Mouse (Mus musculus): ENCODE data around the gene Agap2. TPM values are rescaled to one million over a fixed set of nuclear protein-coding genes. Genes with fewer than 3 reads are reported as not detected.

The Agap2 gene
- polyA plus RNA-seq, 1 experiment from 2014 or later = 0.88 TPM

- Histone ChIP-seq H3K27ac (ENCODE audit: low read depth) (no peak within 1 kb of the TSS), H3K36me3 (replicated peaks; ENCODE audit: insufficient read depth, low read length) (peaks cover 3% of the 10 kb centered on the region; the same call in 1 of the 2 replicates), H3K4me1 (ENCODE audit: insufficient read depth) (peaks cover 13% of the 10 kb centered on the region), H3K9ac (replicated peaks) (no peak within 1 kb of the TSS), H3K27me3 (ENCODE audit: insufficient read depth, low read length) (peaks cover 44% of the 10 kb centered on the region), H3K9me3 (ENCODE audit: low read length) (no peaks in the 10 kb centered on the region), H3K4me3 (ENCODE audit: low read depth, low read length) (peak within 1 kb of the TSS; percentile 17; the same call in 1 of the 2 replicates), H3K4me2 (ENCODE audit: low read depth, low read length) (peak within 1 kb of the TSS; percentile 48)
- DNase-seq (no peak), ATAC-seq (no peak)
- WGBS (ENCODE audit: insufficient replicate concordance) = 31% methylated on average over 5 of the region's 5 CpGs
- TF ChIP-seq EP300 (IDR thresholded peaks at IDR 0.05; ENCODE audit: low read depth) (no peak), CTCF (IDR thresholded peaks at IDR 0.05; ENCODE audit: low read depth) (no peak)
Observed at GRCm38 (mm10) chr10:127047954-127048353, 27.1 kb upstream of the Agap2 start, which contains the start of gene Cyp27b1. Gene Cyp27b1, plus strand, starts transcription at chr10:127048250.

- WGBS (ENCODE audit: insufficient replicate concordance) = 6% methylated on average over 35 of the region's 35 CpGs
- H3K4me2 ChIP-seq (ENCODE audit: low read depth, low read length) = peak overlapping the region; percentile 48
Observed at GRCm38 (mm10) chr10:127048608-127049394, 26.3 kb upstream of the Agap2 start.

GRCm38 (mm10) chr10:127049395-127050118, 25.5 kb upstream of the Agap2 start:
- peak overlapping the region; percentile 48 for H3K4me2 ChIP-seq (ENCODE audit: low read depth, low read length)
- DNase-seq = peak; percentile 20
- no peak overlapping the region for H3K27ac ChIP-seq (ENCODE audit: low read depth)
- WGBS (ENCODE audit: insufficient replicate concordance) = 7% methylated on average over 29 of the region's 29 CpGs
- TF ChIP-seq EP300 (IDR thresholded peaks at IDR 0.05; ENCODE audit: low read depth) (no peak), CTCF (IDR thresholded peaks at IDR 0.05; ENCODE audit: low read depth) (peak; percentile 43)
- no peak overlapping the region for H3K9ac ChIP-seq (replicated peaks)
- H3K4me3 ChIP-seq (ENCODE audit: low read depth, low read length) = peak overlapping the region; percentile 17
- H3K27me3 ChIP-seq (ENCODE audit: insufficient read depth, low read length) = peaks cover 46% of the 10 kb centered on the region
- no peaks in the 10 kb centered on the region for H3K9me3 ChIP-seq (ENCODE audit: low read length)
- ATAC-seq = peak; percentile 26; the same call in 1 of the 2 replicates
- peaks cover 12% of the 10 kb centered on the region for H3K4me1 ChIP-seq (ENCODE audit: insufficient read depth)
- H3K36me3 ChIP-seq (replicated peaks; ENCODE audit: insufficient read depth, low read length) = peaks cover 3% of the 10 kb centered on the region; the same call in 1 of the 2 replicates

More at GRCm38 (mm10) chr10:127048608-127049394, 26.3 kb upstream of the Agap2 start:
- peaks cover 12% of the 10 kb centered on the region for H3K4me1 ChIP-seq (ENCODE audit: insufficient read depth)
- no peak overlapping the region for H3K27ac ChIP-seq (ENCODE audit: low read depth)
- H3K9me3 ChIP-seq (ENCODE audit: low read length) = no peaks in the 10 kb centered on the region
- no peak for DNase-seq
- no peak for ATAC-seq
- TF ChIP-seq EP300 (IDR thresholded peaks at IDR 0.05; ENCODE audit: low read depth) (no peak), CTCF (IDR thresholded peaks at IDR 0.05; ENCODE audit: low read depth) (no peak)
- peak overlapping the region; percentile 17; the same call in 1 of the 2 replicates for H3K4me3 ChIP-seq (ENCODE audit: low read depth, low read length)
- peaks cover 46% of the 10 kb centered on the region for H3K27me3 ChIP-seq (ENCODE audit: insufficient read depth, low read length)
- H3K36me3 ChIP-seq (replicated peaks; ENCODE audit: insufficient read depth, low read length) = peaks cover 3% of the 10 kb centered on the region; the same call in 1 of the 2 replicates
- no peak overlapping the region for H3K9ac ChIP-seq (replicated peaks)

GRCm38 (mm10) chr10:127050119-127050474, 25.0 kb upstream of the Agap2 start:
- DNase-seq (no peak), ATAC-seq (peak; percentile 14; the same call in 1 of the 2 replicates)
- no peak overlapping the region for H3K4me3 ChIP-seq (ENCODE audit: low read depth, low read length)
- WGBS (ENCODE audit: insufficient replicate concordance) = 7% methylated on average over 10 of the region's 10 CpGs
- H3K27ac ChIP-seq (ENCODE audit: low read depth) = no peak overlapping the region
- H3K4me2 ChIP-seq (ENCODE audit: low read depth, low read length) = no peak overlapping the region
- H3K9me3 ChIP-seq (ENCODE audit: low read length) = no peaks in the 10 kb centered on the region
- H3K36me3 ChIP-seq (replicated peaks; ENCODE audit: insufficient read depth, low read length) = no peaks in the 10 kb centered on the region; the same call in 1 of the 2 replicates
- H3K4me1 ChIP-seq (ENCODE audit: insufficient read depth) = peaks cover 12% of the 10 kb centered on the region
- no peak overlapping the region for H3K9ac ChIP-seq (replicated peaks)
- TF ChIP-seq CTCF (IDR thresholded peaks at IDR 0.05; ENCODE audit: low read depth) (no peak), EP300 (IDR thresholded peaks at IDR 0.05; ENCODE audit: low read depth) (no peak)
- H3K27me3 ChIP-seq (ENCODE audit: insufficient read depth, low read length) = peaks cover 51% of the 10 kb centered on the region

- 68% methylated on average over 4 of the region's 4 CpGs for WGBS (ENCODE audit: insufficient replicate concordance)
- H3K9me3 ChIP-seq (ENCODE audit: low read length) = no peaks in the 10 kb centered on the region
- no peak overlapping the region for H3K4me2 ChIP-seq (ENCODE audit: low read depth, low read length)
- DNase-seq (no peak), ATAC-seq (no peak)
- TF ChIP-seq CTCF (IDR thresholded peaks at IDR 0.05; ENCODE audit: low read depth) = no peak
- TF ChIP-seq EP300 (IDR thresholded peaks at IDR 0.05; ENCODE audit: low read depth) = no peak
- H3K27ac ChIP-seq (ENCODE audit: low read depth) = no peak overlapping the region
- H3K4me1 ChIP-seq (ENCODE audit: insufficient read depth) = peaks cover 11% of the 10 kb centered on the region
- H3K4me3 ChIP-seq (ENCODE audit: low read depth, low read length) = no peak overlapping the region
- H3K36me3 ChIP-seq (replicated peaks; ENCODE audit: insufficient read depth, low read length) = no peaks in the 10 kb centered on the region
- H3K9ac ChIP-seq (replicated peaks) = no peak overlapping the region
- H3K27me3 ChIP-seq (ENCODE audit: insufficient read depth, low read length) = peaks cover 47% of the 10 kb centered on the region
Observed at GRCm38 (mm10) chr10:127054646-127055045, 20.4 kb upstream of the Agap2 start.

GRCm38 (mm10) chr10:127055406-127055805, 19.7 kb upstream of the Agap2 start:
- no peak overlapping the region for H3K4me2 ChIP-seq (ENCODE audit: low read depth, low read length)
- no peak for TF ChIP-seq EP300 (IDR thresholded peaks at IDR 0.05; ENCODE audit: low read depth)
- no peak for TF ChIP-seq CTCF (IDR thresholded peaks at IDR 0.05; ENCODE audit: low read depth)
- DNase-seq (no peak), ATAC-seq (no peak)
- H3K27ac ChIP-seq (ENCODE audit: low read depth) = no peak overlapping the region
- no peaks in the 10 kb centered on the region for H3K36me3 ChIP-seq (replicated peaks; ENCODE audit: insufficient read depth, low read length)
- peaks cover 47% of the 10 kb centered on the region for H3K27me3 ChIP-seq (ENCODE audit: insufficient read depth, low read length)
- H3K4me3 ChIP-seq (ENCODE audit: low read depth, low read length) = no peak overlapping the region
- 45% methylated on average over 8 of the region's 8 CpGs for WGBS (ENCODE audit: insufficient replicate concordance)
- peaks cover 13% of the 10 kb centered on the region; the same call in 1 of the 2 replicates for H3K4me1 ChIP-seq (ENCODE audit: insufficient read depth)
- H3K9me3 ChIP-seq (ENCODE audit: low read length) = no peaks in the 10 kb centered on the region
- no peak overlapping the region for H3K9ac ChIP-seq (replicated peaks)

All from liver, postnatal 0 days (tissue).